In genomic region chr13:69604670-69605069, GRCm38 (mm10) we compare ENCODE assay signal across 16 mouse cellular contexts.
"Had no signal": no experiment of that assay in that cellular context is flagged by ENCODE, and none has a peak within 500 bp of the region (broad histone marks: within the 10 kb centered on the region; RNA-seq: fewer than 3 reads in every experiment).

No protein-coding gene starts in this region.

- H3K36me3 ChIP-seq: neural tube, embryonic 13.5 days; neural tube, embryonic 15.5 days; stomach, embryonic 15.5 days had no signal

- H3K9me3 ChIP-seq: neural tube, embryonic 13.5 days; neural tube, embryonic 15.5 days; stomach, embryonic 15.5 days had no signal

- H3K4me3 ChIP-seq: neural tube, embryonic 13.5 days; neural tube, embryonic 15.5 days; stomach, embryonic 15.5 days had no signal

- H3K4me1 ChIP-seq: neural tube, embryonic 13.5 days; neural tube, embryonic 15.5 days; stomach, embryonic 15.5 days had no signal

- H3K27ac ChIP-seq: neural tube, embryonic 13.5 days; neural tube, embryonic 15.5 days; stomach, embryonic 15.5 days; stomach, postnatal 0 days had no signal

- H3K4me2 ChIP-seq: neural tube, embryonic 13.5 days; neural tube, embryonic 15.5 days; stomach, embryonic 15.5 days had no signal

- DNase-seq: retina, postnatal 1 day; right cerebral cortex, adult 18-20 months; right cerebral cortex, postnatal 14 days; right cerebral cortex, postnatal 25 days; right cerebral cortex, postnatal 4 days; spleen, adult 18-20 months; thymus, adult 18-20 months; thymus, adult 2 months; thymus, postnatal 14 days; thymus, postnatal 25 days; thymus, postnatal 36 days; thymus, postnatal 4 days had no signal

- H3K9ac ChIP-seq: neural tube, embryonic 13.5 days; neural tube, embryonic 15.5 days; stomach, embryonic 15.5 days had no signal

- H3K27me3 ChIP-seq: neural tube, embryonic 13.5 days; neural tube, embryonic 15.5 days; stomach, embryonic 15.5 days had no signal
